Mouse (Mus musculus) left cerebral cortex, adult 2 months (tissue): Measurements from ENCODE around the gene Timm10. TPM values are rescaled to one million over a fixed set of nuclear protein-coding genes. Genes with fewer than 3 reads are reported as not detected.

Experiments used
- DNase-seq, 2 experiments: peaks; one replicate each; pipeline ENCODE4 v3.0.0; 2021 to 2022; ENCODE audit warnings: low spot score in 2 of 2, mixed read lengths in 1 of 2; ENCODE audit errors: extremely low spot score in 1 of 2
- H3K27ac ChIP-seq: fragments of 200-600 bp; 2 replicates; pipeline ENCODE4 v1.8.1; 2022
- H3K4me3 ChIP-seq: fragments of 200-600 bp; 2 replicates; pipeline ENCODE4 v1.8.1; 2022
- CTCF ChIP-seq: fragments of 200-600 bp; IDR thresholded peaks from 2 replicates; pipeline ENCODE4 v1.8.1; 2022; ENCODE audit warnings: antibody characterized with exemption, mild to moderate bottlenecking, moderate library complexity
- intact Hi-C: fragments of 180-260 bp; cut with DNase I; formaldehyde crosslinking; loops from one replicate; pipeline ENCODE4 v1.15.1; 2025
- total RNA-seq, 2 experiments: library from RNA; stranded (reverse); gene quantifications; 2 replicates each; pipeline ENCODE4 v1.2.3; 2021

Timm10 gene
- total RNA-seq, 2 experiments from 2014 or later = 49.1 to 51.3 TPM

DNA sequence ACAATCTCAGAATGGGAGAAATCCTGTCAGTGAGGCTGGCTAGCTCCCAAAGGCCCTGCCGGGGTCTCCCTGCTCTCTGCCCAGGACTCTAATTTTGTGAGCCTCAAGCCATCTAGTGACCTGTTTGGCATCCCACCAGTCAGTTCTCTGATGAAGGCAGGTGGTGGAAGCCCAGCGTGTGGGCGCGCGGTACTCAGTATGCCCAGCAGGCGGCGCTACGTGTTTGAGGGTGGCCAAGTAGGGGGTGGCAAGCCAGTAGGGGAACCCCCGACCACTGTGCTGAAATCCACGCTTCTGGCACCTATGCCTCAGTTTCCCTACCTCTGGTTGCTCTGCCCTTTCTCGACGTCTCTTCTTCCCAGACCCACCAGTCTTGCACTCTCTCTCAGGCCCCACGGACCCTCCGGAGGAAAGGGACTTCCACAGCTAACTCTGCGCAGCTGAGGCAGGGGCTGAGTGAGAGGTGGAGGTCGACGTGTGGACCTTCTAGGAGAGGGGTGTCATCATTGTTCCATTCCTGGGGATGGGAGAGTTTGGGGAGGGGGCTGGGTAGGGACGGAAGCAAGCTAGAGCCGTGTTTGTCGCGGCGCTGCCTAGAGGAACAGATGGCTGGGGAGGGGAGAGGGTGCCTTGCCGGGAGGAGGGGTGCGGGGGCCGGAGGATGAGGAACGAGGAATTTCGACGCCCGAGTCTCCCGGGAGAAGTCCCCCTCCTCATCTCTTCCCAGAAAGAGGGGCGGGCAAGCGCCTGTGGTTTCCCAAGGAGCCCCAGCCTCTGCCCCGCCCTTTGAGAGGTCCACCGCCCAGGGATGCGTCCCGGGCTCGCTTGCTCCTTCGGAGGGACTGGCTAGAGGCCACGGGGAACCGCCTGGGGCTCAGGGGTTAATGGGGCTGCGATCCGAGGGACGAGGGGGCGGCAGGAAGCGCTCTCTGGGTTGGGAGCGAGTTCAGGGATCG lies 39.1 kb downstream of the Timm10 start:
- intact Hi-C loops = loop anchor here (1.0 to 5.0 kb wide), 2 partner anchors 23 to 34 kb away; no protein-coding TSS in a partner anchor
- peak; percentile 78 for TF ChIP-seq CTCF
- DNase-seq = peak; percentile 62 to 76
- Histone ChIP-seq H3K4me3 (peak overlapping the region; percentile 33), H3K27ac (peak overlapping the region; percentile 57)

DNA sequence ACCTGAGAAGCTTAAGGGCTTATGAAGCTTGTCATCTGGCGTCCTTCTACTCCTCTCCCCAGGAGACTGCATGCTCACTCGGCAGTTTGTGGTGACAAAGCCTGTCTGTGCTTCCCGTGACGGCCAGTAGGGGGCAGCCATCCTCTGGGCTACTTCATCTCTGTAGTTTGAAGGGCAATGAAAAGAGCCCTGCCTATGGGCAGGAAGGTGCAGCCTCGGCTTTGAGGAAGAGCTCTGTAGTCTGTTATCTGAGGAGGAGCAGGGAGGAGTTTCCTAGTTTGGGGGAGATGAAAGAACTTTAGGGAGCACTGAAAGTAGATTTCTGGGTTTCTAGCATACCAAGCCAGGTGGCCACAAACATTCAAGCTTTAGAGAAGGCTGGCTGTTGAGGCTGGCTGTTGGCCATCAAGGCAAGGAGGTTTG lies 41.7 kb downstream of the Timm10 start:
- TF ChIP-seq CTCF = peak; percentile 77
- Histone ChIP-seq H3K4me3 (no peak overlapping the region), H3K27ac (peak overlapping the region; percentile 36; the same call in 1 of the 2 replicates)
- intact Hi-C loops = loop anchor here (5.0 kb wide), 1 partner anchor 36 kb away; no protein-coding TSS in a partner anchor
- peak; percentile 61 to 76 for DNase-seq

DNA sequence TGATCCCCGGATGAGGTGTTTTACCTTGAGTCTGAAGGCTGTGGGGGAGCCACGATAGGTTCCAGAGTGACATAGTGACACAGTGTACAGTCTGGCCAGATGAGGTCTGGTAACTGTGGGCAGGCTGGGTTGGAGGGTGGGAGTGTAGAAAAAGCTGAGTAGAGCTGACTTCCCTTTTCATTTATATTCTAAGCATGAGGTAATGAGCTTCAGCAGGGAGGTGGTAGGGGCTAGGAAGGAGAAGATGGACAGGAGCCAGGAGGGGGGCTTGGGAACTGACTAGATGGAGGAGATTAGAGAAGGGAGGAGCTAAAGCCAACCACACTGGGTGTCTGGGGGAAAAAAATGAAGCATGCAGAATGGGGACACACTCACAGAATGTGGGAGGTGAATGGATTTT lies 42.2 kb downstream of the Timm10 start:
- H3K4me3 ChIP-seq = no peak overlapping the region
- intact Hi-C loops = loop anchor here (5.0 kb wide), 1 partner anchor 37 kb away; no protein-coding TSS in a partner anchor
- no peak for TF ChIP-seq CTCF
- no peak for DNase-seq
- peak overlapping the region; percentile 36; the same call in 1 of the 2 replicates for H3K27ac ChIP-seq

DNA sequence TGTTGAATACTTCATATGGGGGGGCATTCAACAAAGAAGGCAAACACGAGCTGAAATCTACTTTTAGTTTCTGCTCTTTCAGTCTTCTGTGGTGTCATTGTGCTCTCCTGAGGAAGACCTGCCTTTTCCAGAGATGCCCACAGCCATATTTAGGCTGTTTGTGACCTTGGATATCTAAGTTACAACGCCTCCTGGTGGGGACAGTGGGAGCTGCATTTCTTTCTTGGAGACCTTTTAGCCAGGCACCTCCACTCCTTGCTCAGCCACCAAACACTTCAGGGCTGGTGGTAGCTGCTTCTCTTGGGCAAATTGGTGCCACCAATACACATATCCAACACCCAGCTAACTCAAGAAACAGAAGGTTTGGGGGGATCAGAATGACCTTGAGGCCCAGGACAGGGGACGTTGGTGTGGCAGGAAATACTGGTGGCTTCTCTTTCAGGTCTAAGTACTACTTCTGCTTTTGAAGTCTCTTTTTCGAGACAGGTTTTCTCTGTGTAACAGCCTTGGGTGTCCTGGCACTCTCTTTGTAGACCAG lies 43.9 kb downstream of the Timm10 start:
- intact Hi-C loops = no loop called here
- TF ChIP-seq CTCF = peak; percentile 20
- Histone ChIP-seq H3K4me3 (no peak overlapping the region), H3K27ac (no peak overlapping the region; the same call in 1 of the 2 replicates)
- no peak for DNase-seq

GRCm38 (mm10) chr2:84872105-84872716 lies 45.4 kb downstream of the Timm10 start:
- Histone ChIP-seq H3K27ac (peak overlapping the region; percentile 47), H3K4me3 (peak overlapping the region; percentile 40)
- TF ChIP-seq CTCF = no peak
- DNase-seq = no peak
- intact Hi-C loops = no loop called here

GRCm38 (mm10) chr2:84875842-84876241 lies 49.0 kb downstream of the Timm10 start:
- TF ChIP-seq CTCF = no peak
- no peak overlapping the region for H3K27ac ChIP-seq
- H3K4me3 ChIP-seq = no peak overlapping the region
- intact Hi-C loops = no loop called here
- no peak for DNase-seq

Other genes with a start within 250 kb of the Timm10 start
- 10 to 100 TPM; 65.1 to 70.2 TPM for gene Ctnnd1, start 176.2 kb upstream of the Timm10 start, total RNA-seq
- not detected for gene Btbd18, start 167.9 kb upstream of the Timm10 start, total RNA-seq
- 10 to 100 TPM; 27.4 to 33.3 TPM for gene Selenoh, start 156.2 kb upstream of the Timm10 start, total RNA-seq
- 1 to 10 TPM; 7.6 to 9.6 TPM for gene Gm28635, start 149.0 kb upstream of the Timm10 start, total RNA-seq
- 10 to 100 TPM; 30.7 to 30.9 TPM for gene Med19, start 148.6 kb upstream of the Timm10 start, total RNA-seq
- 100 to 1,000 TPM; 224 to 239 TPM for gene Tmx2, start 147.9 kb upstream of the Timm10 start, total RNA-seq
- gene Zdhhc5, start 111.8 kb upstream of the Timm10 start, total RNA-seq = 10 to 100 TPM; 48.8 to 49.9 TPM
- 10 to 100 TPM in 1 of 2 experiments, 1 to 10 TPM in 1; 8.8 to 10.2 TPM for gene Clp1, start 99.6 kb upstream of the Timm10 start, total RNA-seq
- 100 to 1,000 TPM; 101 to 102 TPM for gene Ypel4, start 92.9 kb upstream of the Timm10 start, total RNA-seq
- gene Gm19426, start 83.3 kb upstream of the Timm10 start, total RNA-seq = 1 to 10 TPM; 2.0 to 2.4 TPM
- gene Serping1, start 51.6 kb upstream of the Timm10 start, total RNA-seq = 1 to 10 TPM; 5.3 to 8.4 TPM
- gene Ube2l6, start 28.2 kb upstream of the Timm10 start, total RNA-seq = 1 to 10 TPM; 6.4 to 6.7 TPM
- gene Smtnl1, start 4.3 kb upstream of the Timm10 start, total RNA-seq = not detected
- gene Slc43a1, start 11.9 kb downstream of the Timm10 start, total RNA-seq = under 1 TPM; 0.27 to 0.30 TPM
- 100 to 1,000 TPM in 1 of 2 experiments, 10 to 100 TPM in 1; 99.5 to 113 TPM for gene Rtn4rl2, start 59.7 kb downstream of the Timm10 start, total RNA-seq
- gene Slc43a3, start 109.6 kb downstream of the Timm10 start, total RNA-seq = under 1 TPM in 1 of 2 experiments, not detected in 1; 0.14 TPM
- not detected for gene Prg2, start 153.5 kb downstream of the Timm10 start, total RNA-seq
- not detected for gene Prg3, start 161.2 kb downstream of the Timm10 start, total RNA-seq
- 100 to 1,000 TPM; 106 to 111 TPM for gene Ssrp1, start 210.2 kb downstream of the Timm10 start, total RNA-seq
- 1 to 10 TPM; 2.0 to 2.6 TPM for gene P2rx3, start 210.5 kb downstream of the Timm10 start, total RNA-seq
- 100 to 1,000 TPM; 130 to 148 TPM for gene Tnks1bp1, start 221.0 kb downstream of the Timm10 start, total RNA-seq